Mouse (Mus musculus) embryo, embryonic 11.5 days (tissue): Measurements from ENCODE around the gene Kif9.

Experiments used
- DNase-seq: peaks from one replicate; pipeline ENCODE4 v3.0.0-alpha.2; 2012; ENCODE audit warnings: low read depth, low spot score

The Kif9 gene

GRCm38 (mm10) chr9:110476124-110477091 lies at the start of gene Kif9, which contains the start of gene Klhl18:
TSS of gene Kif9 (plus strand) at chr9:110476958.
TSS of gene Klhl18 (minus strand) at chr9:110476694.
- DNase-seq: peak; percentile 90

GRCm38 (mm10) chr9:110431241-110431640 lies 45.5 kb upstream of the Kif9 start:
- DNase-seq: no peak

- no peak for DNase-seq
Measured at GRCm38 (mm10) chr9:110433045-110433444, 43.7 kb upstream of the Kif9 start.

GRCm38 (mm10) chr9:110436041-110436440 lies 40.7 kb upstream of the Kif9 start:
- no peak for DNase-seq

- no peak for DNase-seq
Measured at GRCm38 (mm10) chr9:110440049-110440448, 36.7 kb upstream of the Kif9 start.

- no peak for DNase-seq
Measured at GRCm38 (mm10) chr9:110440559-110440958, 36.2 kb upstream of the Kif9 start.

GRCm38 (mm10) chr9:110448356-110448755 lies 28.4 kb upstream of the Kif9 start:
- no peak for DNase-seq

- peak; percentile 74 for DNase-seq
Measured at GRCm38 (mm10) chr9:110448857-110449617, 27.7 kb upstream of the Kif9 start.

- no peak for DNase-seq
Measured at GRCm38 (mm10) chr9:110452523-110452922, 24.2 kb upstream of the Kif9 start.

GRCm38 (mm10) chr9:110457926-110458325 lies 18.8 kb upstream of the Kif9 start:
- DNase-seq: no peak

GRCm38 (mm10) chr9:110459145-110459727 lies 17.5 kb upstream of the Kif9 start:
- no peak for DNase-seq

GRCm38 (mm10) chr9:110460884-110461815 lies 15.6 kb upstream of the Kif9 start:
- no peak for DNase-seq

- DNase-seq: no peak
Measured at GRCm38 (mm10) chr9:110462321-110462720, 14.4 kb upstream of the Kif9 start.

GRCm38 (mm10) chr9:110463983-110464591 lies 12.7 kb upstream of the Kif9 start:
- no peak for DNase-seq

- no peak for DNase-seq
Measured at GRCm38 (mm10) chr9:110465336-110465735, 11.4 kb upstream of the Kif9 start.

- no peak for DNase-seq
Measured at GRCm38 (mm10) chr9:110466179-110466578, 10.6 kb upstream of the Kif9 start.

- DNase-seq: no peak
Measured at GRCm38 (mm10) chr9:110477951-110478350, 1.2 kb downstream of the Kif9 start.

- DNase-seq: no peak
Measured at GRCm38 (mm10) chr9:110478639-110479038, 1.9 kb downstream of the Kif9 start.

- DNase-seq: no peak
Measured at GRCm38 (mm10) chr9:110488841-110489240, 12.1 kb downstream of the Kif9 start.

- DNase-seq: no peak
Measured at GRCm38 (mm10) chr9:110490913-110491312, 14.2 kb downstream of the Kif9 start.
